Mouse (Mus musculus) embryo, embryonic 11 days (tissue): ENCODE results near the gene Lrrc47.
A peak's percentile ranks its signal among the peaks of the same experiment; 100 is the strongest.

Source experiments
- DNase-seq: peaks from one replicate; pipeline ENCODE4 v3.0.0-alpha.2; 2015

Gene Lrrc47

DNA sequence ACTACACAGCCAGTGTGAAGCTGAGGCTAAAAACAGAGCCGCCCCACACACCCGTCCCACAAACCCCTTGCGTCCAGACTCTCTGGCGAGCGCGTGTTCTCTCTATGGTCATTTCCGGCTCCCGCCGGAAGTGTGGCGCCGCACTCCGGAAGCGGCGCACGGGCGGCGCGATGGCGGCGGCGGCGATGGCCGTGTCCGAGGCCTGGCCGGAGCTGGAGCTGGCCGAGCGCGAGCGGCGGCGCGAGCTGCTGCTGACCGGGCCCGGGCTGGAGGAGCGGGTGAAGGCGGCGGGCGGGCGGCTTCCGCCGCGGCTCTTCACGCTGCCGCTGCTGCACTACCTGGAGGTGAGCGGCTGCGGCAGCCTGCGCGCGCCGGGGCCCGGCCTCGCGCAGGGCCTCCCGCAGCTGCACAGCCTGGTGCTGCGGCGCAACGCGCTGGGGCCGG, at the start of gene Lrrc47:
TSS of gene Lrrc47 (plus strand) at position 86 of the 444 bp plus-strand sequence.
- DNase-seq = peak; percentile 93

DNA sequence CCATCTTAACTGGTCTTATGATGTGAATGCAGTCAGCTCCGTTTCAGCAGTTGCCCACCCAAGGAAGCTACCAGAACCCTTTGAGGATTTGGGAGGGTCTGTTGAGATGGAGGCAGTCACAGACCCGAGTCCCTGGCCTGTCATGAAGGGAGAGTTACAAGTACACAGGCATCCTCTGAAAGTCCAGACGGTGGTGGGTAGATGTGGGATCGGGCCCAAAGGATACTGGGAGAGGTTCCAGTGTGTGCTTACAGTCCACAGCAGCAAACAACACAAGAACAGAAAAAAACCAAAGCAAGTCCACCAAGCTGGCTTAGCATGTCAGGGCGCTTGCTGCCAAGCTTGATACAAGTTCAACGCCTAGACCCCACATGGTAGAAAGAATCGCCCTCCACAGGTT, 48.9 kb upstream of the Lrrc47 start:
- no peak for DNase-seq

DNA sequence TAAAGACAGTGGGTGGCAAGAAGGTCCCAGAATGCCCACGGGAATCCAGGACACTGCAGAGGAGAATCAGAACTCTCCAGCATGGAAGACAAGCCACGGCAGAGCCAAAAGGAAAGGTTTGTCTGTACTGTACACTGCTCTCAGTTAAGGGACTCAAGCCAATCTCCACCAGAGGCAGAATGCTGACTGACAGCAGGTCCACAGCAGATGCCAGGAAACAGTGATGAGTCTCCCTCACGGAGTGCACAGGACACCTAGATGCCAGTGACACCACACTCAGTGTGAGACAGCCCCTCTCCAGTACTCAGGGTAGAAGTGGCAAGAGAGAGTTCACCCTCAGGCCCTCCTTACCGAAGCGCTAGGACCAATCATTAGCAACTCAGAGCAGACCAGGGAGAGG, 44.9 kb upstream of the Lrrc47 start:
- DNase-seq = no peak

DNA sequence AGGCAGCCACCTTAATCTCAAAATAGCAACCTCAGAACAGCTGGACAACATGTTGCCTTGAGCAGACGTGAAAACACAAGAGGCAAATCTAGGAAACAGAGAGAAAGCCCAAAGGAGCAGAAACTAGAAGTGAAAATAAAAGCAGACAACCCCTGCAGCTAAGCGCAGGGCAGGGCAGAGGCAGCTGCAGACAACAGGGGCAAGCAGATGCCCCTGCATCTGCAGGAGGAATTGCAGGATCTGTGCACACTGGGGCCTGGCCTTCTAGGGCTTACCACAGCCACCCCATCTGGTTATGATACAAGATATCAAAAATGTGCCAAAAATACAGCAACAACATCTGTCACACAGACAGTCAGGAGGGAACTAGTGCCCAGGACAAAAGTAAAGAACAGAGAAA, 44.0 kb upstream of the Lrrc47 start:
- DNase-seq = no peak

DNA sequence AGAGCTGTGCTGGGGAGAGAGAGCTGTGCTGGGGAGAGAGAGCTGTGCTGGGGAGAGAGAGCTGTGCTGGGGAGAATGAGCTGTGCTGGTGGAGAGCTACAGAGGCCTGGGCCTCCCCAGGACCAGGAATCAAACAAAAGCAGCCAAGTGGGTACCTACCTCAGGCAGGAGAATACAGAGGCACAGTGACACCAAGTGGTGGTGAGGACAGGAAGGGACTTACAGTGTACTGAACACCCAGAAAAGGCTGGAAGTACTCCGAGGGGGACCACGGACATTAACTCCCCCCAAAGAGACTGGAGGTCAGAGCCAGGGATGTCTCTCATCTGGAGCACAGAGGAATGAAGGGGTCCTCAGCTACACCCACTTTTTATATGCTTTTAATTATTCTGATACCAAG, 43.5 kb upstream of the Lrrc47 start:
- DNase-seq = no peak

DNA sequence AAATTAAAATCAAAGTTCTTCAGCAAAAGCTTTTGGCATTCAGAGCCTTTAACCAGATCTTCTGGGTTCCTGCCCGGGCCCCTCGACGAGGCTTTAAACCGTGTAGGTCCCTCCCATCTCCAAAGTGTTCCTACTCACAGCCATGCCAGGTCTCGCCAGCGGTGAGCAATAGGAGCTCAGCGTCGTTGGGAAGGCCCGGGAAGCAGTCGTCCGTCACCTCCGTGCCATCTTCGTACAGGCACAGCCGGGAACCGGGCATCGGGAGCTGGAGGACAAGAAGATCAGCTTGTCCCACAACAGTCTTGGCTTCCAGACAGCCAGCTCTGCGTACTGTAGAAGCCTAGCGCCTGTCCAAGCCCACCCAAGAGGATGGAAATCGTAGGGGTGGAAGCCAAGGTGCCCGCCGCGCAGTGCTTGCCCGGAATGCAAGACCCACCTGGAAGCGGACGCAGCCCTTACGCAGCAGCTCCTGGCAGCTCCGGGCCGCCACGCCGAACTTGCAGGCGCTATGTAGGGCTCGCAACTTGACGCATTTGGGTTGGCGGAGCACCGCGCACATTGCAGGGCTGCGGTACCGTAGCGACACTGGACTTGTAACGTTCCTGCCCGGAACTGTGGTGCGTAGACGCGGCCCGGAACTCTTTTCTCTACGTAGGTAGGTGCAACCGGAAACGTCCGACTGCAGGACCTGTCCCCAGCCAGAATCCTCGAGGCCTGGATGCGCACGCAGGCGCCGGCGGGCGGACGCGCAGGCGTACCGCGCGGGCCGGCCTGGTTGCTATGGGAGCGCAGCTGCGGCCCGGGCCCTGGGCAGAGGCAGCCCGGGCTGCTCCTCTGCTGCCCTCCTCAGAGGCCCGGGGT, 36.9 kb upstream of the Lrrc47 start, which contains the start of the genes Dffb and Cep104:
TSS of gene Dffb (minus strand) at position 696 of the 861 bp plus-strand sequence.
TSS of gene Cep104 (plus strand) at position 764 of the 861 bp plus-strand sequence.
- peak; percentile 97 for DNase-seq

DNA sequence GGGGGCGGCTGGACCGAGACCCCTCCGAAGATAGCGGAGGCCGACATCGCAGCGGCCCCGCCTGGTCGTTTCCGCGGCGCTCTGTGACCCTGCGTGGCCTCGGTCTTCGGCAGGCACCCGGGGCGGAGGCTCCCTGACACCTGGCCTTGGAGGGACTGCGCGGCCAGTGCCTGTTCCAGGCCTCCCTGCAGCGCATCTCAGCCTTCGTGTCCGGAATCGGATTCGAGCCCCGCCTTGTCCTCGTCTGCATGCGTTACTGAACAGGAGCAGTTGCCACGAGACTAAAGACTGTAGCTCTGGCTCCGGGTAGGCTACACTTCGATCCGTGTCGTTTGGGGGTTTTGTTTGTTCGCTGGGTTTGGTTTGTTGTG, 36.3 kb upstream of the Lrrc47 start:
- DNase-seq = no peak

DNA sequence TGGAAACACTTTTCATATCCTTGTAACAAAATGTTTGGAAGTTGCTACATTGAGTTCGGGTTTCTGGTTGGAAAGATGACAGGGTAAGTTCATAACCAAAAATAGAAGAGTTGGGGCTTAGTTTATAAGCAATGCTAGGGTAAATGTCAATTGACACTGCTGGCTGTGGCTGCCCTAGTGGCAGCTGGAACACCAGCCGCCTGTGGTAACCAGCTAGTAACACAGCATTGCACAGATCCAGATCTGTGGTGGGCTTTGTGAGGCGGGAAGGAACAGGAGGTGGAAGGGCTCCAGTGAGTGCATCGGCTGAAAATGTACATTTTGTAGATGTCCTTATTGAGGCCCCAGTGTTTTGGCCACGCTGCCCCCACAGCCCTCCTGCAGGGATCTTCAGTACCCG, 35.8 kb upstream of the Lrrc47 start:
- DNase-seq = peak; percentile 17

DNA sequence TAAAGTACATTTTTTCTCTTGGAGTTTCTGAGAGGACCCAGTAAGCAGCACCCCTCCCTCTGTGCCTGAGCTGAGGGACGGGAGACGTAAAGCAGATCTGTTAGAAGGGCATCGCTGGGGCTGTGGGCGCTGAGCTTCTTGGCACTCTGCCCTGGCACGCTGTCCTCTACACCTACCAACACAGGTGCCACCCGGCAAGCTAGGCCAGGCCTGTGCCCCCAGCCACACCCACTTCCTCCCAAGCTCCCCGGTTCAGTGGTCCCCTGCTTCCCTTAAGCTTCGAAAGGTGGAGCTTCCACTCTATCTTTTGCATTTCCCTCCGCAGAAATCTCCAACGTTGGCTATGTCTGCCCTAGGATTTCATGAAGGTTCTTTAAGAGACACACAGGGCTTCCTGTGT, 32.3 kb upstream of the Lrrc47 start:
- no peak for DNase-seq

DNA sequence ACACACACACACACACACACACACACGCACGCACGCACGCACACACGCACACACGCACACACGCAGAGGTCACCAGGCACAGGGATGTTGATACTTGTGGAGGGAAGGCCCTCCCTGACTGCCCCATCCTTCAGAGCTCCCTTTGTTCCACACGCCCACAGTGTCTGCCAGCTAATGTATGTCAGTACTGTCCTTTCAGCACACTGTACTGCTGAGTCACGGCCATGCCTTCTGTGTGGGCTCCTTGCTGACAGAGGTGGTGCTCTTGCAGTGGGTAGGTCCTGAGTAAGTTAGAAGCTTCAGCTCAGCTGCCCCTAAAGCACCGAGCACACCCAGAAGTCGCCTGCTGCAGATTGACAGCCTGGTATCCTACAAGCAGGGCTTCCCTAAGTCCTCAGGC, 31.1 kb upstream of the Lrrc47 start:
- no peak for DNase-seq

DNA sequence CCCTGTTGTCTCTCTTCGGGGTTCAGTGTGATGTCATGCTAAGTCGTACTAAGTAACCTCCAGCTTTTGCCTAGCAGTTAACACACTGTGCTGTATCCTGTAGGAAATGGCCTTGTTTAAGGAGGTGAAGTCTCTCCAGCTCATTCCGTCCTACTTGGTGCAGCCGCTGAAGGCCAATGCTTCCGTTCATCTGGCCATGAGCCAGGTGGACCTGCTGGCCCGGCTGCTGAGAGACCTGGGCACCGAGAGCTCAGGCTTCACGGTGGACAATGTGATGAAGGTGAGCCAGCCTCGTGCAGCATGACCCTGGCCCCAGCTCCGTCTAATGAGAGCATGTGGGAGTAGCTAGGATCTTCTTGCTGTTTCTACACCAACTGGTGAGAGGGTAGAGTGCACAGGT, 18.8 kb upstream of the Lrrc47 start:
- DNase-seq = no peak

DNA sequence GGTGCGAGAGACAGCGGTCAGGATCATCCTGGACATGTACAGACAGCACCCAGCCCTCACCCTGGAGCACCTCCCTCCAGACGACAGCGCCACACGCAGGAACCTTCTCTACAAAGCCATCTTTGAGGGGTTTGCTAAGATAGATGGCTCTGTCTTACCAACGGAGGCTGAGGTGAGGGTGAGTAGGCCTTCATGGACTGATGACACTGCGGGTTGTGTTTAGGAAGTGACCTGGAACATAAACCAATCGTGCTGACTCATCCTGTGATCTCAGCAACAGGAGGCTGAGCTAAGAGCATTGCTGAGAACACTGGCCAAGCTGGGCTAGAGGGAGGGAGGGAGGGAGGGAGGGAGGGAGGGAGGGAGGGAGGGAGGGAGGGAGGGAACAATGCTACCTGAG, 18.0 kb upstream of the Lrrc47 start:
- no peak for DNase-seq

DNA sequence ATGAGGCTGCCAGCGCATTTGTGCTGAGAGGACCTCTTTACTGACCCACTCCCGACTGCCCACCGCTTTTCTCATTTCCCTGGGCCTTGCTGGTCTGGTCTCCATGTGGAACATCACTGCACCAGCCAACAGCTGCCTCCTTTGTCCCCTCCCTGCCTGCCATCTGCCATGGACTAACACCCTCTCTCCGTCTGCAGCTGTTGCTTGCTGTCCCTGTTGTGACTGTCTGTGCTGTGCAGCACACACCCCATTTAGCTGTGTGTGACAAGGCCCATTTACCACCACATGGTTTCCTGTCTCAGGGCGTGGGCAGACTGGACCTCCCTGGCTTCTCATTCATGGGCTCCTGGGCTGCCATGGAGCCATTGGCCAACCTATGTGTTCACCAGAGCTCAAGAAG, 6.0 kb upstream of the Lrrc47 start:
- DNase-seq = no peak

DNA sequence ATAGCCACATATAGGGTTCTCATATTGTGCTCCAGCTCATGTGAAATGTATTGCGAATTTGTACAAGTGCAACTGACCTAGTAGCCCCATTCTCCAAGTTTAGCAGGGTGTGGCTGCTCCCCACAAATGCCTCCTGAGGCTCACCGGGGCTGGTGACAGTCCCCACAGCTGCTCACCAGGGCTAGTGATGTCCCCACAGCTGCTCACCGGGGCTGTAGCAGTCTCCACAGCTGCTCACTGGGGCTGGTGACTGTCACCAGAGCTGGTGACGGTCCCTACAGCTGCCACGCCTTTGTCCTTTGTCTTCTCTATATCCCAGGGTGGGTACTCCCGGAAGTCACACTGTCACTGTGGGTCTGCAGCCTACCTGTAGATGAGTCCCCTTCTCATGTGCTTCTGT, 5.3 kb upstream of the Lrrc47 start:
- DNase-seq = no peak

DNA sequence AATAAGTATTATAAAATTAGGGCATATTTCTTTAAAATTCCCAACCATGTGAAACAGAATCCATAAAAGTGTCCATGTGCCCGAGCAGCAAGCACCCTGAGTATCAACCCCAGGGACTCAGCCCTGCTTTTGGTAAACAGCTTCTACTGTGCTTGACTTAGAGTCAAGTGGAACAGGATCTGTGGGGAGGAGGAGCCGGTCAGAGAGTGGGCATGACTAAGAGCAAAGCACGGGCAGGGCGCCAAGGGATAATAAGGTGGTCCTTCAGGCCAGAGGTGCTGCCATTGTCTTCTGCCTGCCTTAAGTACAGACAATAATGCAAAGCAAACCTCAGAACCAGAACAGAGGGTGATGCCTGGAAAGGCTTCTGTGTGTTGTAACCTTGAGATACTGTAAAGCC, 3.8 kb upstream of the Lrrc47 start:
- DNase-seq = no peak

DNA sequence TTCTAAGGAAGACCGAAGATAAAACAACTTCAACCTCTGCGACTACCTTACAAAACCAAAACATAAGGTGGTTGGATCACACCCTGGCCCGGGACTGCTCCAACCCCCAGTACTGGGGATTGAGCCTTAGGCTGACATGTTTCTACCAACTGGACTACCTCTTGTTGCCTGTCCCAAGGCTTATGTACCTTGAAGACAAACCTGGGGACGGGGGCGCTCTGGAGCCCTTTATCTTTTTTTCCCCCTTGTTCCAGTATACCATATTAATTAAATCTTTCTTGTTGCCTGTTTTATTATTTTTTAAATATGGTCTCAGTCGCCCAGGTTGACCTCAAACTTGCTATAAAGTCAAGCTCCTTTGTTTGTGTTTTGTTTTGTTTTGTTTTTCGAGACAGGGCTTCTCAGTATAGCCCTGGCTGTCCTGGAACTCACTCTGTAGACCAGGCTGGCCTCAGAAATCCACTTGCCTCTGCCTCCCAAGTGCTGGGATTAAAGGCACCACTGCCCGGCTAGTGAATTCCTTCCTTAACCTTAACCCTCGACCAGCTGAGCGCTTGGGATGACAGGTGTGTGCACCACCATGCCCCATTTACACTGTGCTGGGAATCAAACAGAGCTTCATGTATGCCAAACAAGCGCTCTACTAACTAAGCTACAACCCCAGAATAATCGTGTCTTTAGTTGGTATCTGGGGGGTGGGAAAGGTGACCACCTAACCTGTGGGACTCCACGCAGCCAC, 455 bp upstream of the Lrrc47 start:
- no peak for DNase-seq

DNA sequence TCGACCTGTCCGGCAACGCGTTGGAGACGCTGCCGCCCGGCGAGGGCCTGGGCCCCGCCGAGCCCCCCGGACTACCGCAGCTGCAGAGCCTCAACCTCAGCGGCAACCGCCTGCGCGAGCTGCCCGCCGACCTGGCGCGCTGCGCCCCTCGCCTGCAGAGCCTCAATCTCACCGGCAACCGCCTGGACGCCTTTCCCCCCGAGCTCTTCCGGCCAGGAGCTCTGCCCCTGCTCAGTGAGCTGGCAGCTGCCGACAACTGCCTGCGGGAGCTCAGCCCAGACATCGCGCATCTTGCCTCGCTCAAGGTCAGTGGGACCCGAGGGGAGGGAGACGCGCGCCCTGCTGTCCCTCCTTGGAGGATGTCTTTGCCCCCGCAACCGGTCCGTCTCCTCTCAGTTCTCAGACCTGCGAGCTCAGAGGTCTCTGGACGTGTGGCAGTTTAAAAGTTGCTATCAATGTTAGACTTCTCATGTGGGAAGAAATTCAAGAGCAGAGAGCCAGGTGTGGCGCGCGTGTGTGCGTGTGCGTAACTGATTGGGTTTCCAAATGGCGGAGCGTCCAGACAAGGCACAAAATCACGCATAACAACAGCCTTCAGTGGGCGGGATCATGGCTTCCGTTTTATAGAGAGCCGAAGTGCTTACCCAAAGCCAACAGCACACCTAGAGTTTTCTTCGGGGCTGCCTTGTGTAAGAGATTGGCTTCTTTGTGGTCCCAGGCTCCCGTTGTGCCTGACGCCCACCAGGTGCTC, 776 bp downstream of the Lrrc47 start:
- peak; percentile 20 for DNase-seq

DNA sequence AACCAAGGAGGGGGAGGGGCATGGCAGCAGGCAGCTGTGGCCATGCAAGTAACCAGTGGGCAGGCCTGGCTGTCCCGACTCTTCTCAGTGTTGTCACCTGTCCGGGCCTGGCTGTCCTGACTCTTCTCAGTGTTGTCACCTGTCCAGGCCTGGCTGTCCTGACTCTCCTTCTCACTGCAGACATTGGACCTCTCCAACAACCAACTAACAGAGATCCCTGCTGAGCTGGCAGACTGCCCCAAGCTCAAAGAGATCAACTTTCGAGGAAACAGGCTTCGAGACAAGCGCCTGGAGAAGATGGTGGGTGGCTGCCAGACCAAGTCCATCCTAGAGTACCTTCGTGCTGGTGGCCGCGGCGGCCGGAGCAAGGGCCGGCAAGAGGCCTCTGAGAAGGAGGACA, 3.9 kb downstream of the Lrrc47 start:
- no peak for DNase-seq

DNA sequence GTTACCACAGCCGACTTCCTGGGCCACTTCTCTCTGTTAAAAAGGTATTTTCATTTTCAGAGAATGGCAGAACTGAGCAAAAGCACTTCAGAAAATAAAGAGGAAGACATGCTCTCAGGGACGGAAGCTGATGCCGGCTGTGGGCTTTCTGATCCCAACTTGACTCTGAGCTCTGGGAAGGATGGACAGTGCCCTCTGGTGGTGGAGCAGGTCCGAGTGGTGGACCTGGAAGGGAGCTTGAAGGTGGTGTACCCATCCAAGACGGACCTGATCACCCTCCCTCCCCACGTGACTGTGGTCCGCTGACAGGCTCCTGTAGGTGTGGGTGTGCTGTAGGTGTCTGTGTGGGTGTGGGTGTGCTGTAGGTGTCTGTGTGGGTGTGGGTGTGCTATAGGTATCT, 8.0 kb downstream of the Lrrc47 start:
- DNase-seq = peak; percentile 32

DNA sequence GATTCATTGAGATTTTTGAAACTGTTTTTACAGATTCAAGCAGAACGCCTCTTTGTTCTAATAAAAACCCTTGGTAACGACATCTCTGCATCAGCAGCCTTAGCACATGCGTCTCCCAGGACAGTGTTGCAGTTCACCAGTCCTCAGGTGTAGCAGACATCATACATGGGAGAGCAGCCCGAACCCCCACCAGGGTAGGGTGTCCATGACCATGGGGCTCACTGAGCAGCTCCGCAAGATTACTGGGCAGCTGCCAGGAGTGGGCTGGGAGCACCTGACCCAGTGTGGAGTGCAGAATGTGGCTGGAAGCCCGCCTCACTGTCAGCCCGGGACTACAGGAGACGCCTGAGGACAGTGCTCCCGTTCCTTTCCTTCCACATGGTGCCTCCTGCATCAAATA, 9.9 kb downstream of the Lrrc47 start:
- DNase-seq = no peak

DNA sequence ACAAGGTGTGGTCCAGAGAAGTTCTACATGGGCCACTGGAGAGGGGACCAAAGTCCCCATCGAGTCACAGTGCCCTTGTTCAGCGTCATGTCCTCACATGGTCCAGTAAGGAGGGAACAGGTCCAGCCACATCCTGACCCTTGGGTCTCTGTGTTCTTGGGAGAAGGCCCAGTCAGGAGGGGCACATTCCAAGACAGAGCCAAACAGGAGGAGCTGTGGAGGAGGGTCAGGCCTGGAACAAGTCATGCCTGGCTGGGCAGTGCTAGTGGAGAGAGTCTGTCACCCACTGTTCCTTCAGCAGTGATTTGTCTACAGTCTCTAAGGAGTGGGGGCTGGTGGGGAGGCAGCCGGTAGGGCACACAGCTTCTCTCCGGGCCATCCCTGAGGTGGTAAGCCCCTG, 10.9 kb downstream of the Lrrc47 start:
- DNase-seq = no peak

DNA sequence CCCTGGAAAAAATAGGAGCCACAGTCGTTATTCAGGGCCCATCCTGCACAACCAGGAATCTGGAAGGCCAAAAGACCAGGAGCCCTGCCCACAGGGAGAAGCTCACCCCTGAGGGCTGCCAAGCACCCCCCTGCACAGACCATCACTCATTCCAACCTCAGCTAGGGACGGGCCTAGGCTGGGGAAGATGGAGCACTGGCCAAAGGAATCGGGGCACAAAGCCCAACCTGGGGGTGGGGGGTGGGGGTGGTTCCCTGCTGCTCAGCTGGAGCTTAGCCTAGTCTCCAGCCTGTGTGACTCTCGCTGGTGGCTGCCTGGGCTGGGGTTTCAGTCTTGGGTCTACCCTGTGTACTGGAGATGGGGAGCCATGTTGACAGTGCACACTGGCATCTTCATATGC, 11.3 kb downstream of the Lrrc47 start:
- no peak for DNase-seq
